Mouse (Mus musculus): ENCODE data around the gene Ahnak2. TPM values are rescaled to one million over a fixed set of nuclear protein-coding genes. Genes with fewer than 3 reads are reported as not detected.

The Ahnak2 gene
- polyA plus RNA-seq, 1 experiment = 24.4 TPM

- no peak overlapping the region for H3K4me3 ChIP-seq
- H3K4me2 ChIP-seq (ENCODE audit: low read depth) = no peak overlapping the region
- H3K27me3 ChIP-seq (ENCODE audit: control insufficient read depth, insufficient read depth, insufficient read length) = no peaks in the 10 kb centered on the region
- peaks cover 22% of the 10 kb centered on the region for H3K36me3 ChIP-seq (ENCODE audit: control insufficient read depth, insufficient read depth)
- H3ac ChIP-seq (ENCODE audit: control insufficient read depth, insufficient read length) = no peak overlapping the region
- TF ChIP-seq MYOD1 (IDR thresholded peaks at IDR 0.05; ENCODE audit: control insufficient read depth in 1 of 3, insufficient read length in 2 of 3, low read depth in 2 of 3) = peak in 1 of 3 experiments; percentile 13
- no peak for TF ChIP-seq MYOG (IDR thresholded peaks at IDR 0.05; ENCODE audit: control insufficient read depth in 1 of 3, insufficient read depth in 1 of 3, insufficient read length in 2 of 3, low read depth in 2 of 3)
- peaks cover 16% of the 10 kb centered on the region for H3K79me2 ChIP-seq (ENCODE audit: control insufficient read depth, insufficient read depth)
Observed at GRCm38 (mm10) chr12:112816294-112816693, 13.8 kb upstream of the Ahnak2 start.

GRCm38 (mm10) chr12:112814682-112815470 lies 12.4 kb upstream of the Ahnak2 start:
- Histone ChIP-seq H3K4me2 (ENCODE audit: low read depth) (no peak overlapping the region), H3K27me3 (ENCODE audit: control insufficient read depth, insufficient read depth, insufficient read length) (no peaks in the 10 kb centered on the region), H3K79me2 (ENCODE audit: control insufficient read depth, insufficient read depth) (peaks cover 2% of the 10 kb centered on the region), H3K4me3 (no peak overlapping the region), H3ac (ENCODE audit: control insufficient read depth, insufficient read length) (no peak overlapping the region), H3K36me3 (ENCODE audit: control insufficient read depth, insufficient read depth) (peaks cover 16% of the 10 kb centered on the region)
- no peak for TF ChIP-seq SRF (IDR thresholded peaks at IDR 0.05; ENCODE audit: control insufficient read depth, insufficient read length, low read depth)
- no peak for TF ChIP-seq USF1 (IDR thresholded peaks at IDR 0.05; ENCODE audit: low read depth)
- TF ChIP-seq POLR2A (IDR thresholded peaks at IDR 0.05; ENCODE audit: insufficient read length, low read depth) = no peak
- TF ChIP-seq TCF3 (IDR thresholded peaks at IDR 0.05; ENCODE audit: insufficient read length, low read depth) = no peak
- no peak for TF ChIP-seq POLR2AphosphoS2 (IDR thresholded peaks at IDR 0.05; ENCODE audit: insufficient read length, low read depth)
- TF ChIP-seq MYOD1 (IDR thresholded peaks at IDR 0.05; ENCODE audit: control insufficient read depth in 1 of 3, insufficient read length in 2 of 3, low read depth in 2 of 3) = no peak
- TF ChIP-seq MYOG (IDR thresholded peaks at IDR 0.05; ENCODE audit: control insufficient read depth in 1 of 3, insufficient read depth in 1 of 3, insufficient read length in 2 of 3, low read depth in 2 of 3) = no peak
- TF ChIP-seq MAX (IDR thresholded peaks at IDR 0.05; ENCODE audit: low read depth) = no peak
- TF ChIP-seq TCF12 (IDR thresholded peaks at IDR 0.05; ENCODE audit: insufficient read depth, poor library complexity, severe bottlenecking) = no peak
- no peak for TF ChIP-seq E2F4 (IDR thresholded peaks at IDR 0.05; ENCODE audit: insufficient read depth)
- TF ChIP-seq REST (IDR thresholded peaks at IDR 0.05; ENCODE audit: insufficient read depth, insufficient read length) = no peak
- TF ChIP-seq CEBPB (IDR thresholded peaks at IDR 0.05; ENCODE audit: insufficient read depth, poor library complexity, severe bottlenecking) = no peak

GRCm38 (mm10) chr12:112813370-112813769 lies 10.9 kb upstream of the Ahnak2 start:
- Histone ChIP-seq H3K36me3 (ENCODE audit: control insufficient read depth, insufficient read depth) (peaks cover 4% of the 10 kb centered on the region), H3ac (ENCODE audit: control insufficient read depth, insufficient read length) (no peak overlapping the region), H3K27me3 (ENCODE audit: control insufficient read depth, insufficient read depth, insufficient read length) (no peaks in the 10 kb centered on the region), H3K79me2 (ENCODE audit: control insufficient read depth, insufficient read depth) (no peaks in the 10 kb centered on the region), H3K4me3 (no peak overlapping the region), H3K4me2 (ENCODE audit: low read depth) (no peak overlapping the region)
- TF ChIP-seq POLR2AphosphoS2 (IDR thresholded peaks at IDR 0.05; ENCODE audit: insufficient read length, low read depth) = no peak
- no peak for TF ChIP-seq USF1 (IDR thresholded peaks at IDR 0.05; ENCODE audit: low read depth)
- no peak for TF ChIP-seq CEBPB (IDR thresholded peaks at IDR 0.05; ENCODE audit: insufficient read depth, poor library complexity, severe bottlenecking)
- TF ChIP-seq MYOD1 (IDR thresholded peaks at IDR 0.05; ENCODE audit: control insufficient read depth in 1 of 3, insufficient read length in 2 of 3, low read depth in 2 of 3) = no peak
- no peak for TF ChIP-seq E2F4 (IDR thresholded peaks at IDR 0.05; ENCODE audit: insufficient read depth)
- no peak for TF ChIP-seq REST (IDR thresholded peaks at IDR 0.05; ENCODE audit: insufficient read depth, insufficient read length)

- no peaks in the 10 kb centered on the region for H3K79me2 ChIP-seq (ENCODE audit: control insufficient read depth, insufficient read depth)
- TF ChIP-seq REST (IDR thresholded peaks at IDR 0.05; ENCODE audit: insufficient read depth, insufficient read length) (no peak), E2F4 (IDR thresholded peaks at IDR 0.05; ENCODE audit: insufficient read depth) (no peak), MYOG (IDR thresholded peaks at IDR 0.05; ENCODE audit: control insufficient read depth in 1 of 3, insufficient read depth in 1 of 3, insufficient read length in 2 of 3, low read depth in 2 of 3) (no peak), TCF3 (IDR thresholded peaks at IDR 0.05; ENCODE audit: insufficient read length, low read depth) (no peak), POLR2AphosphoS2 (IDR thresholded peaks at IDR 0.05; ENCODE audit: insufficient read length, low read depth) (no peak), MYOD1 (IDR thresholded peaks at IDR 0.05; ENCODE audit: control insufficient read depth in 1 of 3, insufficient read length in 2 of 3, low read depth in 2 of 3) (no peak), SRF (IDR thresholded peaks at IDR 0.05; ENCODE audit: control insufficient read depth, insufficient read length, low read depth) (no peak), TCF12 (IDR thresholded peaks at IDR 0.05; ENCODE audit: insufficient read depth, poor library complexity, severe bottlenecking) (no peak), POLR2A (IDR thresholded peaks at IDR 0.05; ENCODE audit: insufficient read length, low read depth) (no peak), CEBPB (IDR thresholded peaks at IDR 0.05; ENCODE audit: insufficient read depth, poor library complexity, severe bottlenecking) (no peak), USF1 (IDR thresholded peaks at IDR 0.05; ENCODE audit: low read depth) (no peak), MAX (IDR thresholded peaks at IDR 0.05; ENCODE audit: low read depth) (no peak)
- H3K36me3 ChIP-seq (ENCODE audit: control insufficient read depth, insufficient read depth) = no peaks in the 10 kb centered on the region
- H3K4me2 ChIP-seq (ENCODE audit: low read depth) = peak overlapping the region; percentile 94
- H3ac ChIP-seq (ENCODE audit: control insufficient read depth, insufficient read length) = no peak overlapping the region
- H3K4me3 ChIP-seq = peak overlapping the region; percentile 44
- no peaks in the 10 kb centered on the region for H3K27me3 ChIP-seq (ENCODE audit: control insufficient read depth, insufficient read depth, insufficient read length)
Observed at GRCm38 (mm10) chr12:112810092-112810885, 7.8 kb upstream of the Ahnak2 start.
